Mouse (Mus musculus) erythroblast, embryonic 14.5 days (primary cell): ENCODE measurements around the gene Camk1d.

Experiments used
- GATA1 ChIP-seq: IDR thresholded peaks from 2 replicates; pipeline ENCODE4 v1.6.1; 2012; ENCODE audit warnings: low read length, inconsistent platforms, mixed read lengths
- TAL1 ChIP-seq: IDR thresholded peaks from 3 replicates; pipeline ENCODE4 v1.6.1; 2012; ENCODE audit warnings: low read length, inconsistent platforms, mixed read lengths

DNA sequence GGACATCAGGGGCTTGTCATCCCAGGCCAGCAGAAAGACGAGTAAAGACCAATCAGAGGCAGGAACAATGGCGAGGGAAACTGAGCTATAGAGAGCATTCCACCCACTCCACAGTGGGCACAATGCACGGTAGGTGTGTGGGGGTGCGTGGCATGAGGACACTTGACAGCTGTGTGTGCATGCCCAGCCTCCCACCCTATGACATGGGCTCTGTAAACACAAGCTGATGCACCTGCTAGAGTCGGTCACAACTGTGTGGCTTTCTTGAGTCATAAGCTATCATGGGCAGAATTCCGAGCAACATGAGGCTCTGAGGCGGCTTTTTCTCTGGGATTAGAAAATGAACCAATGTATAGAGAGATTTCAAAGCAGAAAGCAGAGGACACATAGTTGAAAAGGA lies 333.3 kb downstream of the Camk1d start:
- TF ChIP-seq TAL1 (no peak), GATA1 (no peak)
